Mouse (Mus musculus): Measurements from ENCODE around the gene Cit. TPM values are rescaled to one million over a fixed set of nuclear protein-coding genes. Genes with fewer than 3 reads are reported as not detected.
A peak's percentile ranks its signal among the peaks of the same experiment; 100 is the strongest.

The Cit gene
- polyA plus RNA-seq, 1 experiment from 2014 or later, result 28.4 TPM

DNA sequence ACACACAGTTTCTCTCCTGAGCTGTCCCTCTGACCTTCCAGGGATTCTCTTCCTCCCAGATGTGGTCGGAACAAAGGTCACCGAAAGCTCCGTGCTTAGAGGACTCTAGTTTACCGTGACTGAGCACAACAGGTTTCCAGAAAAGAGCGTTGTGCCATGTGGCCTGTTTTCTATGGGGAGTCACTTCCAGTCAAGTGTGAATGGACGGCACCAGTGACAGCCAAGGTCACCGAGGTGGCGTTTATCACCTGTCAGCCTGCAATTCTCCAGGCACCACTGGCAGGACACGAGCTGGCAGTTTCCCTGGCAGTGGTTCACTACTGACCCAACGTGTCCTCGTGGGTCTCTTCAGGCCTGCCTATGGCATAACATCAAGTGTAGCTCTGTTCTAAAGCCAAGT is 174.3 kb downstream of the Cit start:
- Histone ChIP-seq H3K27ac (no peak overlapping the region), H3K4me1 (peaks cover 15% of the 10 kb centered on the region), H3K4me2 (replicated peaks) (no peak overlapping the region), H3K9ac (no peak overlapping the region), H3K4me3 (no peak overlapping the region), H3K36me3 (peaks cover 77% of the 10 kb centered on the region), H3K27me3 (replicated peaks) (no peaks in the 10 kb centered on the region), H3K9me3 (no peaks in the 10 kb centered on the region)
- 75% methylated on average over 11 of the region's 11 CpGs for WGBS
- no peak for ATAC-seq (ENCODE audit: low FRiP score, low read depth)

DNA sequence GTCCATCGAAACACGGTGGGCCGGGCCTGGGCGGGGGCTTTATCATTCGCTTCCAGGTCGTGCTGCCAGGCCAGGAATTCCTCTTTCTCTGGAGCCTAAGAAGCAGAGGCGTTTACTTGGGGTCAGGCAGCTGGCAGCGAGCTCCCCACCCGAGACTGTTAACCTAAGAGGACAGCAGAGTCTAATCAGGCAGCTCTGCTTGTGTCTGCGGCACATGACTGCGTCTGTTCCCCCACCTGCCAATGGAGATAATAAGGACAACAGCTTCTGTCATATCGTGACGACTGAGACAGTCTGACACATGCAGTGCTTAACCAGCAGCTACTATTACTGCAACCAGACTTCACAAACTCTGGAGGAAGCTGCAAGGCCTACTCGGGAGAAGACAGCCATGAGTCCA is 176.5 kb downstream of the Cit start:
- no peak for ATAC-seq (ENCODE audit: low FRiP score, low read depth)
- Histone ChIP-seq H3K4me2 (replicated peaks) (no peak overlapping the region), H3K9ac (no peak overlapping the region), H3K4me1 (peaks cover 15% of the 10 kb centered on the region), H3K27ac (no peak overlapping the region), H3K36me3 (peaks cover 55% of the 10 kb centered on the region), H3K9me3 (no peaks in the 10 kb centered on the region), H3K27me3 (replicated peaks) (no peaks in the 10 kb centered on the region), H3K4me3 (no peak overlapping the region)
- 92% methylated on average over 14 of the region's 14 CpGs for WGBS

DNA sequence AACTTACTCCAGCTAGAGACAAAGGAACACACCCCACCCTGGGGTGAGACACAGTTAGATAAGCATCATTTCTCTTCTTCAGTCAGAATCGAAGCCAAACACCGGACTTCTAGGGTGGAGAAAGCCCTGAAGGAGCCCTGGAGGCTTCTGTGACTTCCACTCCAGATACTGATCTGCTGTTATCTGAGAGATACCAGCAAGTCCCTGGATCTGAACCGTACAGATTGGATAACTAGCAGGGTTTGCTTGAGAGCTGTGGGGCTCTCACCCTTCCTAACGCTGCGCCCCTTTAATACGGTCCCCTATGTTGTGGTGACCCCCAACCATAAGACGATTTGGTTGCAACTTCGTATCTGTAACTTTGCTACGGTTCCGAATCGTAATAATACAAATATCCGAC is 177.1 kb downstream of the Cit start:
- H3K27me3 ChIP-seq (replicated peaks), result no peaks in the 10 kb centered on the region
- peaks cover 15% of the 10 kb centered on the region for H3K4me1 ChIP-seq
- H3K4me2 ChIP-seq (replicated peaks), result peak overlapping the region; percentile 97
- WGBS, result 97% methylated on average over 12 of the region's 12 CpGs
- H3K36me3 ChIP-seq, result peaks cover 49% of the 10 kb centered on the region
- ATAC-seq (ENCODE audit: low FRiP score, low read depth), result no peak
- no peak overlapping the region for H3K27ac ChIP-seq
- no peaks in the 10 kb centered on the region for H3K9me3 ChIP-seq
- H3K4me3 ChIP-seq, result no peak overlapping the region
- 0 out of 2 replicates have a peak overlapping the region, but pooled peaks have one; percentile 5 for H3K9ac ChIP-seq

DNA sequence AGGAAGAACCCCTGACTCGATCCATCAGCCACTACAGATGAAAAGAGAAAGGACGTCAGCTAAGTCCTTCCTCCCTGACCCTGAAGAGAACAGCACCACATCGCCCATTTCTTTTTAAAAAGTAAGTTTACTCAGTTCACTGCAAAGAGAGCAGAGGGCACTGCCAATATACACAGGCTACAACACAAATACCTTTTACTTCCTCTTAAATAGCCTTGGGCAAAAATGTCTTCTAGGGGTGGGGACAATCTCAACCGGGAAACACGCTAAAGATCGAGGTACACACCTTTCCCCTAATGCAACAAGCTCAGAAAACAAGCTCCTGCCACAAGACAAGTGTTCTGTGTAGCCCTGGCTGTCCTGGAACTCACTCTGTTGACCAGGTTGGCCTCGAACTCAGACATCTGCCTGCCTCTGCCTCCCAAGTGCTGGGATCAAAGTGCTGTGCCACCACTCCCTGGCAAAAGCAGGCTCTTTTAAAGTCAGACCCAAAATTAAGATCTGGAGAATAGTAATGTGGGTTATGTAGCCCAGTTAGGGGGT is 177.7 kb downstream of the Cit start:
- WGBS, result 84% methylated on average over 7 of the region's 7 CpGs
- Histone ChIP-seq H3K36me3 (peaks cover 43% of the 10 kb centered on the region), H3K27me3 (replicated peaks) (no peaks in the 10 kb centered on the region), H3K4me3 (peak overlapping the region; percentile 86), H3K27ac (no peak overlapping the region), H3K9me3 (no peaks in the 10 kb centered on the region), H3K4me2 (replicated peaks) (peak overlapping the region; percentile 97), H3K4me1 (peaks cover 15% of the 10 kb centered on the region), H3K9ac (peak overlapping the region; percentile 79; the same call in 1 of the 2 replicates)
- ATAC-seq (ENCODE audit: low FRiP score, low read depth), result no peak

DNA sequence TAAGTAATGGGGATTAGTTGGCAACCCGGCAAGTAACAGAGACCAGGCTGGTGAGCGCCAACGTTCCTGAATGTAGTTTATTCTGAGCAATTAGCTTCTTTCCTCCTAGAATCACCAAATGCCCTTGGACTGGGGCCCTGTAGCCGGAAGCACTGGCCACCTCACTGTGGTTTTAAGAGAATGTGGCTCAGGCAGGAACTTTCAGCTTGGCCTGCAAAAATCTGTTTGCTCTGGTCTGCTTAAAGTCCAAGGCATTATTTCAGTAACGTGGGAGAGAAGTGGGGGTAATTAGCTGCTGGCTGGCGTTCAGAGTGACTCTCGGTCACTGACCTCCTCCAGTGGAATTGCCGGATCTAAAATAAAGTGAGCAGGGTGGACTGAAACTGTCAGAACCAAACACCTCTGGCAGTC is 178.2 kb downstream of the Cit start:
- H3K9ac ChIP-seq, result peak overlapping the region; percentile 79
- ATAC-seq (ENCODE audit: low FRiP score, low read depth), result no peak
- H3K36me3 ChIP-seq, result peaks cover 38% of the 10 kb centered on the region
- peaks cover 15% of the 10 kb centered on the region for H3K4me1 ChIP-seq
- H3K9me3 ChIP-seq, result no peaks in the 10 kb centered on the region
- no peaks in the 10 kb centered on the region for H3K27me3 ChIP-seq (replicated peaks)
- peak overlapping the region; percentile 97 for H3K4me2 ChIP-seq (replicated peaks)
- peak overlapping the region; percentile 86 for H3K4me3 ChIP-seq
- no peak overlapping the region for H3K27ac ChIP-seq
- WGBS, result 33% methylated on average over 8 of the region's 8 CpGs

DNA sequence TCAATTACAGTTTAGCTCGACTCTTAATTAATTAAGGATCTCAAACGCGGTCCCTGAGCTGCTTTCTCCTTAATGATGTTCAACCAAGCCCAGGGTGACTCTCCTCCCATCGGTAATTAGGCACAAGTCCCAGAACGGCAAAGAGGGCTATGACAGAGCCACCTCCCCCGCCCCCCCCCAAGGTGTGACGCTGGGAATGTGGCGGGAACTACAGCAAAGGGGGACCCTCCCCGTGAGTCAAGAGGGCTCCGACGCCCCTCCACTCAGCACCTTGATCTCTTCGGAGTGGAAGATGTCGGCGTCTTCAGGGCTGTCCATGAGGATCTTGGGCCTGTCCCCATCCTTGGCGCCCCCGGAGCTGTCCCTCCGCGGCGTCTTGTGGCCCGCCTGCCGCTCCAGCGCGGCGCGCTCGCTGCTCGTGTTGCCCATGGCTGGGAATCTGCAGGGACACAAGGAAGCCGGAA is 178.8 kb downstream of the Cit start:
- Histone ChIP-seq H3K27ac (no peak overlapping the region), H3K9ac (peak overlapping the region; percentile 79), H3K27me3 (replicated peaks) (no peaks in the 10 kb centered on the region), H3K4me3 (peak overlapping the region; percentile 86), H3K36me3 (peaks cover 32% of the 10 kb centered on the region), H3K9me3 (no peaks in the 10 kb centered on the region), H3K4me1 (peaks cover 15% of the 10 kb centered on the region), H3K4me2 (replicated peaks) (peak overlapping the region; percentile 97)
- ATAC-seq (ENCODE audit: low FRiP score, low read depth), result peak; percentile 67
- under 1% methylated on average over 28 of the region's 28 CpGs for WGBS

DNA sequence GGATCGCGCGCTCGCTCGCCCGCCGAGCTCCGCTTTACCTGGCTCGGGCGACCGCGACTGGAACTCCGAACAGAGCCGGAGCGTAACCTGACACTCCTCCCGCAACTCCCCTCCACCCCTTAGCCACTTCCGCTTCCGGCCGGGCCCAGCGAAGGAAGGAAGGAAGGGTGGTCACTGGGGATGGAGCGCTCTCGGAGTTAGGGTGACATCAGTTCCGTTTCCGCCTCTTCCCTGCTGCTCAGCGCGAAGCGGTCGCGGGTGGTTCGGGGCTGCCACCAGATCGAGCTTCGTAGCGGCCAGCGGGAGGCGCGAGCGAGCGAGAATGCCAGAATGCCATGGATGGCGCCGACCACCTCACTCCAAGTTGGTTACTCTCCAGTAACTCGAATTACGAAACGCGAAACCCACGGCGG is 179.3 kb downstream of the Cit start, which contains the start of gene Prkab1:
TSS of gene Prkab1 (minus strand) at position 182 of the 413 bp plus-strand sequence.
- peak within 1 kb of the TSS; percentile 86 for H3K4me3 ChIP-seq
- H3K27ac ChIP-seq, result no peak within 1 kb of the TSS
- no peaks in the 10 kb centered on the region for H3K9me3 ChIP-seq
- peaks cover 28% of the 10 kb centered on the region for H3K36me3 ChIP-seq
- peak within 1 kb of the TSS; percentile 97 for H3K4me2 ChIP-seq (replicated peaks)
- peak; percentile 97 for ATAC-seq (ENCODE audit: low FRiP score, low read depth)
- no peaks in the 10 kb centered on the region for H3K27me3 ChIP-seq (replicated peaks)
- H3K4me1 ChIP-seq, result peaks cover 15% of the 10 kb centered on the region
- H3K9ac ChIP-seq, result peak within 1 kb of the TSS; percentile 79
- WGBS, result under 1% methylated on average over 46 of the region's 46 CpGs

DNA sequence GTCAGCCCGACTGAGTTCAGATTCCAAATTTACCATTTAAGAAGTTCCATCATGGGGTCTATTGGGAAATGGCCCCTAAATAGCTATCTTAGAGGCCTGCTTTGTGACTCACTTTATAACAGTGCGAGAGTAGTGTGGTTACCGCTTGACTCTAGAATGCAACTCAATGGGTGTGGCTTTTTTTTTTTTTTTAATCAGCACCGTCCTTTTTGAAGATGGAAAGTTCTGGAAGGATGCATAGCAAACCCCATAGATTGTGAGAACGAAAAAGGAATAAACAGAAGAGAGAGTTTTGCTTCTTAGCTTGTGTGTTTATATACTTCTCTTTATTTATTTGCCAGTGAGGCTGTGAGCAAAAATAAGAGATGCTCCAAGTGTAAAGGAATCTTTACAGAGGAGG is 181.0 kb downstream of the Cit start:
- no peak for ATAC-seq (ENCODE audit: low FRiP score, low read depth)
- Histone ChIP-seq H3K9ac (no peak overlapping the region), H3K27ac (no peak overlapping the region), H3K4me2 (replicated peaks) (no peak overlapping the region), H3K36me3 (peaks cover 11% of the 10 kb centered on the region; the same call in 1 of the 2 replicates), H3K9me3 (no peaks in the 10 kb centered on the region), H3K4me3 (no peak overlapping the region), H3K4me1 (peaks cover 20% of the 10 kb centered on the region), H3K27me3 (replicated peaks) (0 out of 2 replicates have a peak, but pooled peaks cover 4% of the 10 kb centered on the region)
- 93% methylated on average over 5 of the region's 5 CpGs for whole genome bisulfite sequencing

DNA sequence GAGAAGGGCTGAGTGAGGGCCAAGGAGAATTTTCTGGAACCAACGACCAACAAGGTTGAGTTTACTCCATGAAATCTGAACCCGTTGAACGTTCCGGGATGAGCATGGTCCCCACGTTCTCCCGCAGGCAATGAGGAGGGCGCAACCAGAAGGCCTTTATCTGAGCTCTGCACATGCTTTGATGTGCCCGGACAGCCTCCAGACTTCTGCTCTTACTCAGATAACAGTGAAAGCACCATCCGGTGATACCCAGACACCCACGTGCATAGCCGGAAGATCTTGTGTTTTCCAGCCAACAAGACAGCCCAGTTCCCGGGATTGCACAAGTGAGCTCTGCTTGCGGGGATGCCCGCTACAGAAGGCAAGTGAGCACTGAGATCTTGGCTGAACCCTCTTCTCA is 181.5 kb downstream of the Cit start:
- 95% methylated on average over 14 of the region's 14 CpGs for WGBS
- Histone ChIP-seq H3K4me2 (replicated peaks) (no peak overlapping the region), H3K27me3 (replicated peaks) (0 out of 2 replicates have a peak, but pooled peaks cover 4% of the 10 kb centered on the region), H3K9ac (no peak overlapping the region), H3K4me3 (no peak overlapping the region), H3K9me3 (no peaks in the 10 kb centered on the region), H3K36me3 (peaks cover 7% of the 10 kb centered on the region; the same call in 1 of the 2 replicates), H3K27ac (no peak overlapping the region), H3K4me1 (peaks cover 20% of the 10 kb centered on the region)
- ATAC-seq (ENCODE audit: low FRiP score, low read depth), result no peak

DNA sequence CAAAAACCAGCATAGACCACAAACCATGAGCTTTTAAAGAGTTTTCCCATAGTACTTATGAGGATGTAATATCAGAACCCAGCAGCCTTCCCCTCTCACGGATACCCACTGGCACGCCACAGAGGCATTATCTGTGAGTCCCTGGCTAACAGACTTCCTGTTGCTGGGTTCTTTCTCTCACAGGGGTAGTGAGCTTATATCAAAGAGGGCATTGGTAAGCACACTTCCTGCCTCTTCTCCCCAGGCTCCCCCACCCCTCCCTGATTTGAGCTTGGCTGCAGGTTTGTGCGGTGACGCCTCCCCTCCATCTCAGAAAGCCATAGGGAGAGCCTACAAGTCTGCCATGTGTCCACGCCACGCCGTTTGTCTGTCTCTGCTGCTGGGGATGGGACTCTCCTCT is 184.0 kb downstream of the Cit start:
- no peak overlapping the region for H3K9ac ChIP-seq
- WGBS, result 76% methylated on average over 7 of the region's 7 CpGs
- peaks cover 4% of the 10 kb centered on the region for H3K4me1 ChIP-seq
- no peak overlapping the region for H3K4me2 ChIP-seq (replicated peaks)
- H3K9me3 ChIP-seq, result no peaks in the 10 kb centered on the region
- no peaks in the 10 kb centered on the region for H3K36me3 ChIP-seq
- H3K27me3 ChIP-seq (replicated peaks), result 0 out of 2 replicates have a peak, but pooled peaks cover 4% of the 10 kb centered on the region
- H3K27ac ChIP-seq, result no peak overlapping the region
- H3K4me3 ChIP-seq, result no peak overlapping the region
- no peak for ATAC-seq (ENCODE audit: low FRiP score, low read depth)

DNA sequence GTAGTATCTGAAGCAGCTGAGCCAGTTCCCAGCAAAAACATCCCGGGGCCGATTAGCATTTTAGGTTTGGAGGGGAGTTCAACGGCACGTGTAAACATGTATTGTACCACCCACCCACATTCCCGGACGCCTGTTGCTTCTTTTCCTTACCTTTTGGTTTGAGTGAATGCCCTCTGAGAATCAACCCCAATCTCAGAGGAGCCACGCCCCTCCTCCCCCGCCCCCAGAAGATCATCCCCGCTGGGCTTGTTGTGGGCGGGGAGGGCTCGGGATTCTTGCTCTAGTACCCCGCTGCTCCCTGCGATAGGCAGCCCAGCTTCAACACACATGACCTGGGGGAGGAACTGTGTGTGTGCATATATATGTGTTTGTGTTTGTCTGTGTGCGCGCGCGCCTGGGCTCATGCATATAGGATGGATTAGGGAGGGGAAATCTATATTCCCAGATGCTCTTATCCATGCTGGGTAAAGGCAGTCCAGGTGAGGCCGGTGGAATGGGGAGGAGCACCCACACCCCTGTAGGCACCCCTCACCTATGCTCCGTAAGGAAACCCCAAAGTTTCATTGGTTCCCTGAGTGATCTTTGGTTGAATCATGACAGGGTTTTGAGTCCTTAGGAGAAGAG is 185.6 kb downstream of the Cit start:
- ATAC-seq (ENCODE audit: low FRiP score, low read depth), result no peak
- no peak overlapping the region for H3K4me3 ChIP-seq

DNA sequence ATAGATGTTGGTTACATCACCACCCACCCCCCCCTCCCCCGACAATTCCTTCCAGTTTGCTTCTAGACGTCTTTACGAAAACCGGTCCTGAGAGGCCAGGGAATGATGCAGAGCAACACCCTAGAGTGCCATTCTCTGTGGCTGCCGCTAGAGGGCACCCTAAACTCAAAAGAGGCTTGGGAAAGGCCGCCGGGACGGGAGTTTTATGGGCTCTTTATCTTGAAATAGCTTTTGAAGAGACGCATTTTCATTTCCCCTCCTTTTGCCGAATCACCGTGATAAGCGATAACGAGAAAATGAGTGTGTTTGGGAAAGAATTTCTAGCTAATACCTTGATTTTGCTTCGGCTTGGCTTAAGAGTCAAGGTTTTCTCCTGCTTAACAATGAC is 186.1 kb downstream of the Cit start:
- 5% methylated on average over 14 of the region's 14 CpGs for WGBS
- no peak overlapping the region for H3K4me3 ChIP-seq
- H3K27ac ChIP-seq, result no peak overlapping the region
- H3K27me3 ChIP-seq (replicated peaks), result 0 out of 2 replicates have a peak, but pooled peaks cover 4% of the 10 kb centered on the region
- no peak for ATAC-seq (ENCODE audit: low FRiP score, low read depth)
- no peaks in the 10 kb centered on the region for H3K36me3 ChIP-seq
- H3K9me3 ChIP-seq, result no peaks in the 10 kb centered on the region
- H3K9ac ChIP-seq, result 0 out of 2 replicates have a peak overlapping the region, but pooled peaks have one; percentile 6
- H3K4me2 ChIP-seq (replicated peaks), result peak overlapping the region; percentile 47
- H3K4me1 ChIP-seq, result peaks cover 4% of the 10 kb centered on the region

More for the DNA sequence above, 185.6 kb downstream of the Cit start:
- Histone ChIP-seq H3K9ac (0 out of 2 replicates have a peak overlapping the region, but pooled peaks have one; percentile 6), H3K27me3 (replicated peaks) (0 out of 2 replicates have a peak, but pooled peaks cover 4% of the 10 kb centered on the region), H3K9me3 (no peaks in the 10 kb centered on the region), H3K4me2 (replicated peaks) (peak overlapping the region; percentile 47), H3K4me1 (peaks cover 4% of the 10 kb centered on the region), H3K36me3 (no peaks in the 10 kb centered on the region), H3K27ac (no peak overlapping the region)
- WGBS, result 4% methylated on average over 19 of the region's 19 CpGs

Data from neural tube, embryonic 12.5 days (tissue).